ENCODE assay signal across 23 mouse cellular contexts in the genomic region with DNA sequence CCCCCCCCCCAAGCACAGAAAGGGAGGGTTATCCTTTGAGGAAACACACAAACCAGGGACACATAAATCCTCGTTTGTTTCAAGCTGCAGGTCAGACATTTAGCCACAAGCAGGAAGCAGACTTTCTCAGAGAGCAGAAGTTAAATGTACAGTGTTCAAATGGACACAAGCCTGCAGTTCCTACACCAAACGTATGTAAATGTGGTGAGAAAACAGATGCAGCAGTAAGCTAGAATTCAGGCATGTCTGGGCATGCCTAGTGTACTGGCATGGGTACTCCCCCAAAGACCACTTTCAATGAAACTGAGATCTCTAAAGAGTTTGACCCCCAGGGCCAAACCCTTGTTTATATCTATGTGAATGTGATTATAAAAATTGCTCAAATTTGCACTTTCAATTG.
A peak's percentile ranks its signal among the peaks of the same experiment; 100 is the strongest.
DNase-seq lines count a peak whose midpoint lies in the region; ATAC-seq and TF ChIP-seq lines count a peak whose summit lies in the region.
"Had no signal": no experiment of that assay in that cellular context is flagged by ENCODE, and none has a peak within 500 bp of the region (broad histone marks: within the 10 kb centered on the region; RNA-seq: fewer than 3 reads in every experiment).

No protein-coding gene starts in this region.

- H3K4me3 ChIP-seq in kidney, postnatal 0 days (replicated peaks; ENCODE audit: low read depth, low read length), result no peak overlapping the region
- H3K4me3 ChIP-seq: embryonic facial prominence, embryonic 12.5 days; heart, embryonic 10.5 days; hindbrain, embryonic 12.5 days; limb, embryonic 12.5 days; liver, embryonic 13.5 days; lung, embryonic 15.5 days; megakaryocyte, embryonic 14.5 days; neural tube, embryonic 13.5 days had no signal

- no peak overlapping the region for H3K4me2 ChIP-seq in kidney, postnatal 0 days (ENCODE audit: low read length)
- H3K4me2 ChIP-seq: embryonic facial prominence, embryonic 12.5 days; hindbrain, embryonic 12.5 days; limb, embryonic 12.5 days; liver, embryonic 13.5 days; lung, embryonic 15.5 days; neural tube, embryonic 13.5 days had no signal

- ATAC-seq in kidney, postnatal 0 days (replicated peaks; ENCODE audit: low FRiP score, low read depth), result no peak
- no peak for ATAC-seq in erythroblast, adult 5-6 weeks (replicated peaks; ENCODE audit: low FRiP score, poor library complexity, severe bottlenecking)
- ATAC-seq: forebrain, postnatal 0 days; inflammation-experienced regulatory T-cells, adult 6 months; Patski had no signal

- no peaks in the 10 kb centered on the region for H3K9me3 ChIP-seq in kidney, postnatal 0 days (replicated peaks; ENCODE audit: low read length)
- H3K9me3 ChIP-seq: embryonic facial prominence, embryonic 12.5 days; heart, embryonic 10.5 days; hindbrain, embryonic 12.5 days; limb, embryonic 12.5 days; liver, embryonic 13.5 days; lung, embryonic 15.5 days; megakaryocyte, embryonic 14.5 days; neural tube, embryonic 13.5 days had no signal

- H3K27ac ChIP-seq in kidney, postnatal 0 days, result no peak overlapping the region
- H3K27ac ChIP-seq: embryonic facial prominence, embryonic 12.5 days; heart, embryonic 10.5 days; hindbrain, embryonic 12.5 days; limb, embryonic 12.5 days; liver, embryonic 13.5 days; lung, embryonic 15.5 days; neural tube, embryonic 13.5 days had no signal

- H3K4me1 ChIP-seq in kidney, postnatal 0 days (replicated peaks; ENCODE audit: insufficient read depth, low read length), result no peaks in the 10 kb centered on the region
- H3K4me1 ChIP-seq: embryonic facial prominence, embryonic 12.5 days; heart, embryonic 10.5 days; hindbrain, embryonic 12.5 days; liver, embryonic 13.5 days; neural tube, embryonic 13.5 days had no signal

- DNase-seq in kidney, postnatal 0 days (ENCODE audit: low spot score), result peak; percentile 61
- DNase-seq in kidney, postnatal 25 days, result no peak
- DNase-seq in ES-CJ7 (ENCODE audit: low read depth, low spot score), result peak; percentile 72
- DNase-seq in brain, embryonic 14.5 days (ENCODE audit: low read depth), result peak; percentile 53
- DNase-seq in thymus, adult 18-20 months, result no peak
- no peak for DNase-seq in urinary bladder, postnatal 36 days (ENCODE audit: low spot score in 2 of 2)
- DNase-seq: adrenal gland, postnatal 14 days; cerebellum, adult 18-20 months; cerebellum, postnatal 25 days; kidney, adult 2 months; liver, embryonic 13.5 days; right cerebral cortex, adult 18-20 months had no signal

- TF ChIP-seq CTCF in kidney, postnatal 0 days (IDR thresholded peaks at IDR 0.05; ENCODE audit: low read depth), result no peak
- TF ChIP-seq CTCF in brain, embryonic 14.5 days (IDR thresholded peaks at IDR 0.05; ENCODE audit: borderline replicate concordance, extremely low read depth, insufficient read depth, insufficient read length), result no peak

- no peak for TF ChIP-seq POLR2A in brain, embryonic 14.5 days (IDR thresholded peaks at IDR 0.05; ENCODE audit: borderline replicate concordance, extremely low read depth, insufficient read depth, insufficient read length, poor library complexity, severe bottlenecking)

- 13% methylated on average over 2 of the region's 2 CpGs for WGBS in kidney, postnatal 0 days

- H3K36me3 ChIP-seq in kidney, postnatal 0 days (ENCODE audit: insufficient read depth, low read length), result no peaks in the 10 kb centered on the region
- H3K36me3 ChIP-seq: embryonic facial prominence, embryonic 12.5 days; heart, embryonic 10.5 days; hindbrain, embryonic 12.5 days; limb, embryonic 12.5 days; liver, embryonic 13.5 days; lung, embryonic 15.5 days; neural tube, embryonic 13.5 days had no signal

- H3K27me3 ChIP-seq in kidney, postnatal 0 days (ENCODE audit: insufficient read depth, low read length), result no peaks in the 10 kb centered on the region
- H3K27me3 ChIP-seq: embryonic facial prominence, embryonic 12.5 days; hindbrain, embryonic 12.5 days; limb, embryonic 12.5 days; liver, embryonic 13.5 days; lung, embryonic 15.5 days; neural tube, embryonic 13.5 days had no signal

- no peak overlapping the region for H3K9ac ChIP-seq in kidney, postnatal 0 days (ENCODE audit: low read depth, low read length)
- H3K9ac ChIP-seq: embryonic facial prominence, embryonic 12.5 days; forebrain, postnatal 0 days; hindbrain, embryonic 12.5 days; limb, embryonic 12.5 days; liver, embryonic 13.5 days; lung, embryonic 15.5 days; neural tube, embryonic 13.5 days had no signal

Comparison
In these comparisons a context has a peak if more than half of its experiments do, and no peak if none do; other contexts are left out.
1. DNase-seq: peak in kidney, postnatal 0 days (single experiment), ES-CJ7 (single experiment) and brain, embryonic 14.5 days (single experiment); none in kidney, postnatal 25 days (0 of 2), thymus, adult 18-20 months (0 of 2) and urinary bladder, postnatal 36 days (0 of 2).